Mouse (Mus musculus) lung, postnatal 25 days (tissue): ENCODE measurements at regions not wholly inside any gene's neighbourhood (a gene's known extent, or its start where the extent isn't known, plus 50 kb on each side); places are given as distances from the start of the nearest gene placed in this dataset.
"Not testable (repeated sequence)": the region's sequence is repeated elsewhere in the genome, so short reads cannot be mapped to it uniquely, and the experiment has no call there.

ENCODE experiments used
- DNase-seq: peaks from one replicate; pipeline ENCODE4 v3.0.0; 2022; ENCODE audit warnings: low spot score

DNA sequence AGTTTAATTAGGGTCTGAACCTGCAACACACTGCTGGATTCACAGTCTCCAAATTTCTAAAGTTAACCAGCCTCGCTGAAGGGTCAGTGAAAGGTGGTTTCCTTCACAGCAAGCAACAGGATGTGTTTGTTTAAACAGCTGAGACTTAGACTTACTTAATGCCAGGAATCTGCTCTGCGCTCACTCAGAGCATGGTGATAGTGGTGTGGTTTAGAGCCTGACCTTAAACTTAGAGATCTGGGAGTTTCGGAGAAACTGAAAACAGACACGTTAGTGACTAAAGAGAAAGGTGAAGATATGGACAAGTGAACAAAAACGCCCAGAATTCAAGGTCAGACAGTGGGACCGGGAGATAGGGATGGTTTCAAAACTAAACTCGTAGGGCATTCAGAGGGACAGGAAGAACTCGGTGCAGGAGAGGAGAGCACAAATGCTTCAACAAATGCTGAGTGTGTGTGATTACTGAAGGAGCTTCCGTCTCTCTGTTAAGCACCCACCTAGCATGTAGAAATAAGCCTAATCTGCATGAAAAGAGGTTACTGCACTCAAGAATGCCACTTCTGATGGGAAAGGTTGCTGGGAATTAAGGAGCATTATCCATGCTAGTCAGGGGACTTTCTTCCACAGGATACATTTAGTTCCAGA lies 97.2 kb upstream of the Ifngr1 start:
- peak; percentile 32 for DNase-seq

DNA sequence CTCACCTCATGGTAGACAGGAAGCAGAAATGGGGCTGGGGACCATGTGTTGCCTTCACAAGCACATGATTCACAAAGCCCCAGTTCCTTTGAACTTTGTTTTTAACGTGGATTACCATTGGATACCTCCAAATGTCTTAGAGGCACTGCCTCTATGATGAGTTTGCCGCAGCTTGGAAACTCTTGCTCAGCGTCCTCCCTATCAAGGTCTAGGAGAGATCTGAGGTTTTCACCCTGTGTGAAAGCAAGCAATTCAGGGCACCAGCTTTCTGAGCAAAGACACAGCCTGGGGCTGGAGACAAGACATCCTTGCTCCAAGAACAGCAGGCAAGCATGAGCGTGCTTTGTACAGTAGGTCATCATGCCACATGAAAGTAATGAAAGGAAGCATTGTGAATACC lies 93.6 kb upstream of the Ifngr1 start:
- DNase-seq: no peak

DNA sequence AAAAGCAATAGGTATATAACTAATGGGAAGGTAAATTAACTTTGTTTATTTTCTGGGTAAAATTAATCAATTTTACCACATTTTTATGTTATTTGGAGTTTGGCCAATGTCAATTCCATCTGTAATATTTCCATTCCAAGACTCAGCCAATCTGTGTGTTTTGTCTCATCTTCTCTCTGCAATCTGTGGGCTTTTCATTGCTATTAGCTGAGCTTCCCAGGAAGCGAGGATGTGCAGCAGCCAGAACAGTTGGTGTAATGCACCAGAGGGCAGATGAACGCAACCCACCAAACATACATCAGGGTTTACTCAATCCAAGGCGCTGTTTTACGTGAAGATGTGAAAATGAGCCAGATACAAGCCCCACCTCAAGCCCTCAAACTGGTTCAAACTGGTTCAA lies 88.9 kb upstream of the Ifngr1 start:
- no peak for DNase-seq

DNA sequence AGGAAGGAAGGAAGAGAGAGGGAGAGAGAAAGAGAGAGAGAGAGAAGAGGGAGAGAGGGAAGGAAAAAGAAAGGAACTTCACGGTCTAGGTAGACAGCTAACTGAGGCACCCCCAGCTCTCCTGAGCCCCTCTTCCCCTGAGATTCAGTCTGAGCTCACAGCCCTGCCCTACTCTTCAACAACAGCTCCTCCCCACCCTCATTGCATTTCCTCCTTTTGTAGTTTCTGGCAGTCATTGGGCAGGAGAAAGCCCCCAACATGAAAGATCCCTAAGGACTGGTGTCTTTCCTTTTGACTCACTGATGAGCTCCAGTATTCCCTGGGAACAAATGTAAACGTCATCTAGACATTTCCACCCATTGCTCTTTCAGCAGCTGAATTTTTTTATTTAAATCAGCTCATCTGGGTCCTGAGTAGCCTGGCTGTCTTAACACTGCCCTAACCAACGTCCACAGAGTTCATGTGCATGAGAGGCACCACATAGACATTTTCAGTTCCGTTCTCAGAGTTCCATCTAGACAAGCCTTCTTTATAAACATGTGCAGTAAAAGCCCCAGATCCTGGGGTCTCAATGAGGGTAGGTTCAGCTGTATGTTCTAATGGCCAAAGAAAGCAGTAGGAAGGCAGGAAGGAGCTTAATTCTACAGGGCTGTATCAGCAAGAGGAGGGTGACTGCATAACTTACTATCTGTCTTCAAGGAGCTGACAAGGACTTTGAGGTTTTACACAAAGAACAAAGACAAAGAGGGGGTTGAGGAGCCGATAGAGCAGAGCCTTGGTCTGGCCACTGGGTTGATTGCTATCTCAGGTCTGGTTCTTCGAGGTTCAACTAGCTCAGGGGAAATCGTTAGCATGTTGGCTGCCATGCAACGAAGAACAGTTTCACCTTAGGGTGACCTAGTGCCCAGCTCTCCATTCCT lies 87.6 kb upstream of the Ifngr1 start:
- no peak for DNase-seq

DNA sequence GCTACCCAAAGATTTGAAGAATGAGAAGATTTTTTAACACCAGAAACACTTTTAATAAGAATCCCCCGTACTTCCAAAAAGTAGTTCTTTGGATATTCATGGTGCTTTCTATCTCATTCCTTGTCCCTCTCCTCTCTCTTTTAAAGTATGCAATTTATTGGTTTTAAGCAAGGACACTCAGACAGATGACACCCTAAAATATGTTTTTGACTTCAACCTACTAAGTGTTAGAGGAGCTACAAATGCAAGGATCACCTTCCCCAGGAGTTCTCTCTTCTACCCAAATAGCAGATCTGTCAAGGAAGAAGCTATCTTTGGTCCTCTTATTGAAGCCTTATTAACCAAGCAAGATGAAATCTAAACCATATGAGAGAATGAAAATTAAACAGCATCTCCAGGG lies 86.6 kb upstream of the Ifngr1 start:
- no peak for DNase-seq

DNA sequence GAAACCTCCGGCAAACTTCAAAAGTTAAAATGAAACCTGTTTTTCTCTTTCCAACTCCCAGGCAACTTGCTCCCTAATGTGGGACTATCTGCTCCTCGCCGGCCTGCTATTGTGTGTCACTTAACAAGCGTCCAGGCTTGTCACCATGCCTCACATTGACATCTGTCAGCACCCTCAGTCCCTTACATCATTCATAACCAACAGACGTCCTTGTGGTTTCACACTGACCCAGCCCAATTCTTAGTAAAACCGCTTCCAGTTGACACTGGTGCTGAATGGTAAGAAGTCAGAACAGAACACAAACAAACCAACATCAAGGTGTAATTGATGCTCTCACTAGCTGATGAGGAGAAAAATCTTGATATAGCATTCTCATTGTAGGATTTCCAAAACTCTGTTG lies 85.8 kb upstream of the Ifngr1 start:
- DNase-seq: peak; percentile 58

DNA sequence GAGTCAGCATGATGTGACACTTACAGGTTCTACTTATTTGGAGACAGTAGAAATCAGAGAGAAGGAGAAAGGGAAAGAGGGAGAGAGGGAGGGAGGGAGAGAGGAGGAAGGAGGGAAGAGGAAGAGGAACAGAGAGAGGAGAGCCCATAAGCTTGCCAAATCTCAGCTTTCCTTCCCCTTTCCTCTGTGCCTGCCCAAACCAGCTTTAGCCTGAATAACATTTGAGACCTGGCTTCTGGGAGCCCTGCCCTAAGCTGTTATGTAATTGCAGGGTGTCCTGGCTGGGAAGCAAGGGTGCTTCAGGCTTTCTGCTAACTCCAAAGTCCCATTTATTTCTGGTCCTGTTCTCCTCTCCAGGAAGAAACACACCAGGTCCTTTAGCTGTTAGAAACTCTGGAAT lies 85.3 kb upstream of the Ifngr1 start:
- DNase-seq: peak; percentile 31

DNA sequence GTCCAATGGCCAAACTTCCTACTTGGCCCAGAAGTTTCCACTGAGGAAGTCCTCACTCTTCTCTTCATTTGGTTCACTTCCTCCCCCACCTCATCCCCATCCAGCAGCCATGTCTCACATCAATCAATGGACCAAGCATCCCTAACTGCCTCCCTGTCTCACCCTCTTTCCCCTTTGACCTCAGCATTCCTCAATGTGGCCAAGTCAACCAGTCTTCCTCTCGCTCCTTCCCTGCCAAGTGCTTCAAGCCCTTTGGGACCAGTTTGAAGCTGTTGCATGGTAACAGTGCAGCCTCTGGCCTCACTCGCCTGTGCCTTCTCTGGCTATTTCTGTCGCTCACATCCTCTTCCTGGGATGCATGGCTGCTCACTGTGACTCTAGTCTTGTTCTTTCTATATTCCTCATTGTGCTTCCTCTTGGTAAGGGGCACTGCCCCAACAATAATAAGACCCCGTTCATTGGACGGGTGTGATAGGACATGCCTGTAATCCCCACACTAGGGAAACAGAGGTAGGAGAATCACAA lies 83.5 kb upstream of the Ifngr1 start:
- no peak for DNase-seq

DNA sequence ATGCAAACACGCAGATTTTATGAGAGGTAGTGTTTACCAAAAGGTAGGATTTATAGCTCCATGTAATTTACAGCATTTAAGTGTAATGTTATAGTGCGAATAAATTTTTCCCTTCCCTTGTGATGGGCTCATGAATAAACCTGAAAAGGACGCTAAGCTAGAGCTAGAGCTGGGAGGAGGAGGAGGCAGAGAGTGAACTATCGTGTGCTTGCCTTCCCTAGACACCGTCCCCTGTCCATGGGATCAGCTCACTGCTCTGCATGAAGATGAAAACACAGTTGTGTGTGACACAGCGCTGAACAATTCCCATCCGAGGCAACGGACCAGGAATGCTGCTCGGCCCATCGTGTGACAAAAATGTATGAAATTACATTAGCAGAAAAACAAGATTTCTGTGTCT lies 81.7 kb upstream of the Ifngr1 start:
- no peak for DNase-seq

DNA sequence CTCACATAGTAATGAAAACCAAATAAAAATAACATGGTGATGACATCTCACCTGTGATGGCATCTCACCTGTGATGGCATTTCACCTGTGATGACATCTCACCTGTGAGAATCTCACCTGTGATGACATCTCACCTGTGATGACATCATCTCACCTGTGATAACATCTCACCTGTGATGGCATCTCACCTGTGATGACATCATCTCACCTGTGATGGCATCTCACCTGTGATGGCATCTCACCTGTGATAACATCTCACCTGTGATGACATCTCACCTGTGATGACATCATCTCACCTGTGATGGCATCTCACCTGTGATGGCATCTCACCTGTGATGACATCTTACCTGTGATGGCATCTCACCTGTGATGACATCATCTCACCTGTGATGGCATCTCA lies 77.4 kb upstream of the Ifngr1 start:
- not testable (repeated sequence) for DNase-seq

DNA sequence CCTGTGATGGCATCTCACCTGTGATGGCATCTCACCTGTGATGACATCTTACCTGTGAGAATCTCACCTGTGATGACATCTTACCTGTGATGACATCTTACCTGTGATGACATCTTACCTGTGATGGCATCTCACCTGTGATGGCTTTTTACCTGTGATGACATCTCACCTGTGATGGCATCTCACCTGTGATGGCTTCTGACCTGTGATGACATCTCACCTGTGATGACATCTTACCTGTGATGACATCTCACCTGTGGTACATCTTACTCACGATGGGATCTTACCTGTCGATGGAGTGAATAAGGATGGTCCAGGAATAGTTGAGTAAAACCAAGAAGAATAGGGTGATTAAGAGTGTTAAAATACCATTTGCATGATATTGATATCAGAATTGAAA lies 76.9 kb upstream of the Ifngr1 start:
- no peak for DNase-seq

DNA sequence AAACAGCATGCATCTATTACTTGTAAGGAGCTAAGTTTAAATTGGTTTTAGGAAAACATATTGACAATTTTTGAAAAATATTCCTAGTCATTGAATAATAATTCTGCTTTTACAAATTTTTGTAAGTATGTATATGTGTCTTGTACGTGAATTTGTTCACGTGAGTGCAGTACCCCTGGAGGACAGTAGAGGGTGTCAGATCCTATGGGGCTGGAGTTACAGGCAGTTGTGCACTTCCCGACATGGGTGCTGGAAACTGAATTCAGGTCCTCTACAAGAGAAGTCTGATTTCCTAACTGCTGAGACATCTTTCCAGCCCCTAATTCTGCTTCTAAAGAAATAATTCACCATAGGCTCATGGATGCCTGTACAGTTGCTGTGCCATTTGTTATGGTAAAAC lies 75.7 kb upstream of the Ifngr1 start:
- DNase-seq: no peak

DNA sequence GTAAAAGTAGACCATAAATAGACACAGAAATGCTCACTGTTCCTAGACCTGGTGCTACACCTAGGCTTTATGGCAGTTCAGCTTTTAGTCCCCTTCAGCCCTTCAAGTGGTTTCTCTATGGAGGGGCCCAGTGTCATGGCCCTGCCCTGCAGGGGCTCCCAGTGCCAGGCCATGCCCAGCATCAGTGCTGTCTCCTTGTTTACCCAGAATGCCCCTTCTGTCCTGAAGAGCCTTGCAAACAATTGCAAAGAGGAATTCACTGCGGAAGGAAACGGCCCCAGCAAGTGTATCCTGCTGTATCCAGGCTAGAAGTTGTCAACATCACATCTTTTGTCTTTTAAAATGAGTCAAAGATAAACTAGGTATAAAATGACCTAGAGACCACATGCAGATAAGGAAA lies 74.7 kb upstream of the Ifngr1 start:
- peak; percentile 12 for DNase-seq

DNA sequence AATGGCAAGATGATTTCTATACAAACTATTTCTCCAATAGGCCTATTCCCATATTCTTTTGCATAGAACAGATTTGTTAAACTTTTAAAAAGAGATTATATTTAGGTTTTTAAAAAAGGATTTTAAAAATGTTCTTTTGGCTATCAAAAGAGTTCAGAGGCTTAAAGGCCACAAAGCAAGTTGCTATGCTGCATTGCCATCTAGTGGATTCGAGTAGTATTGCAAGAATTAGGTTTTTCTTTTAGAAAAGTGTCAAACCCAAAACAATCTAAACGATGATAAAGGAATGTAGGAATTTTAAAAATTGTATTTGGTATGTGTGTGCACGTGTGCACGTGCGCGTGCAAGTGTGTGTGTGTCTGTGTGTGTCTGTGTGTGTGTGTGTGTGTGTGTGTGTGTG lies 73.0 kb upstream of the Ifngr1 start:
- peak; percentile 43 for DNase-seq

DNA sequence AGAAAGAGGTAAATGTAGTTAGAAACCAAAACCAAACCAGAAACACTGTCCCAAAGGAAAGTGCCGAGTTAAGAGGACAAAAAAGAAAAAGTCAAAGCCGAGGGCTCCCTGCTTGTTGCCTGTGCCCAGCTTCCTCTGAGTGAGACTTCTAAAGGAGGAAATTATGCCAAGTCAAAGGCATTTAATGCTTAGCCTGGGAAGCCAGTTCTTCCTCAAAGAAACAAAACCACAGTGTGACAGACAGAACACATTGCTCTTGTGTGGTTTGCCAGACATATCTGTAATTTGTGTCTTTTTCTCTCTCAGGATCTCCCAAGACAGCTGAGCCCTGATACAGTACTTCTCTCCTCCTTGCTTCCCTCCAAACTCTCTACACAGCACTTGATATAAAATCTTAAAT lies 69.6 kb upstream of the Ifngr1 start:
- peak; percentile 16 for DNase-seq

DNA sequence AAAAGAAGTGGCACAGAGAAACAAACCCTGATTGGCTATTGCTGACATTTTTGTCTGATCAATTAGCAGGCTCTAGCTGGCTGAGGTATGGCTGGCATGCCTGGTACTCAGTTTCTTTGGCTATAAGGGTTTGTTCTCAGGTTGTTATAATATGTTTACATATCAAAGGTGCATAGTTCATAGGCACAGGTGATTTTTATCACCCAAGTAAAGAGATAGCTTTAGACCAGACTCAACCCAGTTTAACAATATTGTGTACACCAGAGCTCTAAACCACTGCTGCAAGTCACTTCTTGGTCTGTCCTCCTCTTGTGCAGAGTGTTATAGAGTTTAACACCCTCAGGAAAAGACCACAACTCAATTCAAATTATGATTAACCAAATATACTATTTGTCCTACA lies 65.8 kb upstream of the Ifngr1 start:
- no peak for DNase-seq

DNA sequence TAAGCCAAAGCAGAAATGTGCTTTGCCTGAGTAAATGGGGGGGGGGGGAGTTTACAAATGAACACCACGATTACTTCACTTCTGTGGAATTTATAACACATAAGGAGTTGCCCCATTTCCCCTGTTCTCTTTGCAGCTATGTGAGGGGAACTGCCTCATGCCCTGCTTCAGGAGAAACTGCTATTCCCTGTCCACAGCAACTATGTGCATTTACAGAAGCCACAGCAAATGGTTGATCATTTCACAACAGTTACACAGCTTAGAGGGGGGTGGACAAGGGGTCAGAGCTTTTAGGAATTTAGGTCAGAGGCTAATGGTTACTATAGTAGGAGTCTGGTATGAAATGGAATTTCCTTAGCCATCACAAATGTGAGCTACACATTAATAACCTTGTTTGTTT lies 65.4 kb upstream of the Ifngr1 start:
- peak; percentile 33 for DNase-seq

DNA sequence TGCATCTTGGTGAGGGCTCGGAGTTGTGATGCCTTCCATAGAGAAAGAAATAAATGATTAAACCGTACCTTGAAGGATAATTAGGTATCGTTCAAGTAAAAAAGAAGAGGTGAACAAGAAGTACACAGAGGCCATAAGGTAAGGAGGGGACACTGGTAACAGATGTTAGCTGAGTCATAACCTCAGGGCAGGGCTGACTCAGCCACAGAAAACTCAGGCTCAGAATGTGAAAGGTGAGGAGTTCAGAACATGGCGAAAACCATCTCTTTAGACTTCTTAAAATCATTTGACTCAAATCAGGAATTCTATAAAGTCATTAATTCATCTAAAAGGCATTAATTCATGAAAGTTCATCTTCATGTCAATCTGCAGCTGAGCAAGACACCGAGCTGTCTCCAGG lies 62.1 kb upstream of the Ifngr1 start:
- no peak for DNase-seq

DNA sequence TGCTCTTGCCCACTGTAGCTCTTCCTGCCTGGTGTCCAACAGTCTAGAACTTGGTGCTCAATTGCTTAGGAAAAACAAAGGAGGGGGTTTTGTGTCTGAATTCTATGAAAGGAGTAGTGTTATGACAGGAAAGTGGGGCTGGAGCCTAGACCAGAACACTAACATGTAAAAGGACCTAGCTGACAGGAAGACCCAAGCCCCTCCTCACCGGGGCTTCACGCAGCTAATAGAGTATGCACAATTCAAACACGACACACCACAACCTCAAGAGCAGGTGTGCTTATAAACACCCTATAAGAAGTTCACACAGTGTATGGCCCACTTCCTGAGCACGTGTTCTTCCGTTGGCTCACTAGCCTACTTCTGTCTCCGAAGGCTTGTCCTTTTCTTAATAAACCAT lies 61.7 kb upstream of the Ifngr1 start:
- DNase-seq: peak; percentile 13

DNA sequence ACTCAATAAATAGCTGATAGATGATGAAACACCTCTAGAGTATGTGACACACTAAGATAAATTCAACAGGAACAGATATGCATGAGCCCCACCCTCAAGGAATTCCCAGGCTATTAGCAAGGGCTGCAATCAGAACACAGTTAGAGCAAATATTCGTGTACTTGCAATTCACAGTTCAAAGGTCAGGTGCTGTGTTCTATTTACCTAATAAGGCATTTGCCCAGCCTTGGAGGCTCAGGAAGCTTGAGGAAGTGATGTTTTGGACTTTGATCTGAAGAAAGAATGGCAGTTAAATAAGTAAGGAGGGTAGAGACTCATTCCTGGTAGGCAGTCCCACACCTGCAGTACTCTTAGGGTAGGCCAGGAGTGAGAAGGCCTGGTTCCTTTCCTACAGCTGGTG lies 60.3 kb upstream of the Ifngr1 start:
- peak; percentile 14 for DNase-seq

DNA sequence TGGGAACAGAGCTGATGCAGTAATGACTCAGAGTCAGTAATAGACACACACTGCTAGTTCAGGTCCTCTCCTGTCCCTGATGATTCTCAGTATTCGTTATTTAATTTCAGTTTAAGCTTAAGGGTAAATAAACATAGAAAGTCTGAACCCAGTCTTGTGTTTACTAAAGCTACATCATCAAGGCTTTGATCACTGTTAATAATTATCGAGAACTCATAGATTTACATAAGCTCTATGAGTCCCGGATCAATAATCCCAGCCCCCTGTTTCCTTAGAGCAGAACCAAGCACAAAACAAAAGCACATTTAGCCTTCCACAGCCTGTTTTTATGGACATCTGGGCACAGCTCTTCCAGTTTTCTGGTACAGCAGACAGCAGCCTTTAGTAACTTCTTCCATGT lies 59.0 kb upstream of the Ifngr1 start:
- DNase-seq: no peak

DNA sequence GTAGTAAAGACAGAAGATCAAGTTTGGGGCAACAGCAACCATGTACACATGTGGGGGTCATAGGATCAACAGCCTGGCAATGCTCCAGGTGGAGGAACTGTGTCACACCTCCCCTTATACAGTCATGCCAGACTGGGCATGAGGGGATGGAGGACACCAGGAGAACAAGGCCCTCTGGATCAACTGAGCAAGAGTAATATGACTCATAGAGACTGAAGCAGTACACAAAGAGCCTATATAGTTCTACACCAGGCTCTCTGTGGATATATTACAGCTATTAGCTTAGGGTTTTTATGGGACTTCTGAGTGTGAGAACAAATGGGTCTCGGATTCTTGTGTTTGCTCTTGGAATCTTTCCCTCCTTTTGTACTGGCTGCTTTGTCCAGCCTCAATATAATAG lies 57.9 kb upstream of the Ifngr1 start:
- DNase-seq: no peak
